Mouse (Mus musculus) thymus, adult 2 months (tissue): ENCODE measurements around the gene Hal.

Source experiments
- CTCF ChIP-seq: fragments of 200-500 bp; IDR thresholded peaks from 2 replicates; pipeline ENCODE4 v1.5.1; 2012; ENCODE audit warnings: mild to moderate bottlenecking, control low read depth, low read length, moderate library complexity, borderline replicate concordance; ENCODE audit not compliant: control insufficient read depth, poor library complexity, insufficient read depth; ENCODE audit errors: extremely low read depth
- POLR2A ChIP-seq: fragments of 200-500 bp; IDR thresholded peaks from 2 replicates; pipeline ENCODE4 v1.6.1; 2012; ENCODE audit warnings: mild to moderate bottlenecking, low read length, control low read depth, moderate library complexity; ENCODE audit not compliant: control insufficient read depth, poor library complexity, insufficient read depth; ENCODE audit errors: extremely low read depth

GRCm38 (mm10) chr10:93515927-93516326 lies 27.4 kb downstream of the Hal start:
- no peak for TF ChIP-seq CTCF
- no peak for TF ChIP-seq POLR2A
